Mouse (Mus musculus): Measurements from ENCODE around the gene Mmp11. TPM values are rescaled to one million over a fixed set of nuclear protein-coding genes. Genes with fewer than 3 reads are reported as not detected.
"Not testable (repeated sequence)": the region's sequence is repeated elsewhere in the genome, so short reads cannot be mapped to it uniquely, and the experiment has no call there.

The Mmp11 gene
- total RNA-seq, 4 experiments from 2014 or later = 7.7 to 21.1 (median 13.2) TPM

- no peak for DNase-seq
These were observed 40.1 kb downstream of the Mmp11 start for GRCm38 (mm10) chr10:75896208-75896607.

- no peak for DNase-seq
These were observed 40.6 kb downstream of the Mmp11 start for GRCm38 (mm10) chr10:75895730-75896129.

- DNase-seq = no peak
These were observed 41.7 kb downstream of the Mmp11 start for GRCm38 (mm10) chr10:75894601-75895000.

GRCm38 (mm10) chr10:75893089-75893750, 43.1 kb downstream of the Mmp11 start, which contains the start of gene Derl3:
Gene Derl3, plus strand, starts transcription at chr10:75893413.
- DNase-seq = peak; percentile 95

GRCm38 (mm10) chr10:75889406-75890153, 46.7 kb downstream of the Mmp11 start:
- DNase-seq = no peak

GRCm38 (mm10) chr10:75887504-75887903, 48.8 kb downstream of the Mmp11 start:
- DNase-seq = not testable (repeated sequence)

GRCm38 (mm10) chr10:75884742-75885141, 51.6 kb downstream of the Mmp11 start:
- no peak for DNase-seq

GRCm38 (mm10) chr10:75883232-75883552, 53.1 kb downstream of the Mmp11 start:
- DNase-seq = peak; percentile 75

- no peak for DNase-seq
These were observed 53.7 kb downstream of the Mmp11 start for GRCm38 (mm10) chr10:75882433-75883231.

- DNase-seq = no peak
These were observed 54.5 kb downstream of the Mmp11 start for GRCm38 (mm10) chr10:75881578-75882432.

GRCm38 (mm10) chr10:75880771-75881577, 55.3 kb downstream of the Mmp11 start:
- DNase-seq = peak; percentile 51

- no peak for DNase-seq
These were observed 55.9 kb downstream of the Mmp11 start for GRCm38 (mm10) chr10:75880351-75880750.

- DNase-seq = no peak
These were observed 57.5 kb downstream of the Mmp11 start for GRCm38 (mm10) chr10:75878836-75879235.

- DNase-seq = peak; percentile 41
These were observed 62.6 kb downstream of the Mmp11 start for GRCm38 (mm10) chr10:75873543-75874170.

Other genes with a start within 250 kb of the Mmp11 start
- gene Cabin1, start 172.2 kb downstream of the Mmp11 start, total RNA-seq (2022) = 10 to 100 TPM; 35.7 to 69.0 (median 43.8) TPM
- 100 to 1,000 TPM in 2 of 4 experiments, 10 to 100 TPM in 2; 85.8 to 143 (median 110) TPM for gene Ddt, start 163.1 kb downstream of the Mmp11 start, total RNA-seq (2022)
- gene Gm20441, start 155.5 kb downstream of the Mmp11 start, total RNA-seq (2022) = not detected
- gene Gstt3, start 155.1 kb downstream of the Mmp11 start, total RNA-seq (2022) = 10 to 100 TPM; 28.7 to 37.8 (median 34.4) TPM
- gene Gstt1, start 137.9 kb downstream of the Mmp11 start, total RNA-seq (2022) = 10 to 100 TPM; 49.4 to 80.4 (median 66.3) TPM
- gene Gstt4, start 114.0 kb downstream of the Mmp11 start, total RNA-seq (2022) = not detected
- gene Gstt2, start 99.1 kb downstream of the Mmp11 start, total RNA-seq (2022) = 10 to 100 TPM; 25.4 to 67.6 (median 45.9) TPM
- 100 to 1,000 TPM; 253 to 280 (median 275) TPM for gene Mif, start 76.3 kb downstream of the Mmp11 start, total RNA-seq (2022)
- 1 to 10 TPM; 1.2 to 2.6 (median 1.6) TPM for gene Derl3, start 43.1 kb downstream of the Mmp11 start, total RNA-seq (2022)
- gene Smarcb1, start 14.9 kb downstream of the Mmp11 start, total RNA-seq (2022) = 100 to 1,000 TPM in 1 of 4 experiments, 10 to 100 TPM in 3; 73.2 to 105 (median 85.1) TPM
- 100 to 1,000 TPM; 741 to 924 (median 745) TPM for gene Chchd10, start 3.4 kb downstream of the Mmp11 start, total RNA-seq (2022)
- gene Gm867, start 4.2 kb upstream of the Mmp11 start, total RNA-seq (2022) = 1 to 10 TPM in 3 of 4 experiments, under 1 TPM in 1; 0.83 to 2.8 (median 1.3) TPM
- under 1 TPM in 1 of 4 experiments, not detected in 3; 0.65 TPM for gene Vpreb3, start 6.6 kb upstream of the Mmp11 start, total RNA-seq (2022)
- gene Gm5134, start 18.0 kb upstream of the Mmp11 start, total RNA-seq (2022) = not detected
- 10 to 100 TPM in 2 of 4 experiments, 1 to 10 TPM in 2; 8.7 to 10.4 (median 9.5) TPM for gene Zfp280b, start 96.2 kb upstream of the Mmp11 start, total RNA-seq (2022)
- not detected for gene Slc5a4b, start 174.5 kb upstream of the Mmp11 start, total RNA-seq (2022)
- gene Slc5a4a, start 211.0 kb upstream of the Mmp11 start, total RNA-seq (2022) = not detected